Mouse (Mus musculus) ovary, postnatal 36 days (tissue): Measurements from ENCODE around the gene Apcs.

Experiments
- DNase-seq: peaks from one replicate; pipeline ENCODE4 v3.0.0; 2022; ENCODE audit warnings: low spot score, mixed read lengths

The Apcs gene

GRCm38 (mm10) chr1:172894777-172895357 lies at the start of gene Apcs:
Gene Apcs, minus strand, starts transcription at chr1:172895041.
- DNase-seq: no peak

GRCm38 (mm10) chr1:172932197-172932596 lies 37.4 kb upstream of the Apcs start:
- no peak for DNase-seq

DNA sequence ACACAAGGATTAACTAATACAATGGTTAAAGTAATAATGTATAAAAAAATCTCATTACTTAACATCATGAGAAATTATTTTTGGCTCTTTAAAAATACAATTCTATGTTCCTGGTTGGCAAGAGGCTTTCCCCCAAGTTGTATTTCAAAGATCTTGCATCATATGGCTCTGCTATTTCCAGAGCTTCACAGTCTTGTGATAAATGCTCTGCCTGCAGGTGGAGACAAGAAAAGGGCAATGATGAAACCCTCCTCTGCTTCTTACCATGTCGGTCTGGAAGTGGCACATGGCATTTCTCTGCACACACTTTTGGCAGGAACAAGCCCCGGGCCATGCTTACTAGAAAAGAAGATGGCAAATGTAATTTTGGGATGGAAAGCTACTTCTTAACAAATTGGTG lies 23.6 kb upstream of the Apcs start:
- no peak for DNase-seq

GRCm38 (mm10) chr1:172917115-172917514 lies 22.3 kb upstream of the Apcs start:
- DNase-seq: no peak

DNA sequence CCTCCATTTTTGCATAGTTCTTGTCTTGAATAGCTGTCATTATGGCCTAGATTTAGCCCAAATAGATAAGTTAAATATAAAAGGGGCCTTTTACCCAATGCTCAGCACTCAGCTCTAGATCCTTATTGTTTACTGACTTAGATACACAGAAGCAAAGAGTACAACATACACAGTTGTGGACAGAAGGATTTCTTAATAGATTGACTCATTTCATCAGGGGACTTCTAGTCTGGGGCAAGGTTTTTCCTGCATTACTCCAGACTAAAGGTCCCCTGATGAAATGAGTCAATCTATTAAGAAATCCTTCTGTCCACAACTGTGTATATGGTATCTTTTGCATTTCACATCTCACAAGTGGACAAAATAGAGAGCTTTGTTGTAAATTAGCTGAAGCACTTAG lies 8.5 kb upstream of the Apcs start:
- DNase-seq: no peak

GRCm38 (mm10) chr1:172895435-172895834 lies 594 bp upstream of the Apcs start:
- DNase-seq: no peak

DNA sequence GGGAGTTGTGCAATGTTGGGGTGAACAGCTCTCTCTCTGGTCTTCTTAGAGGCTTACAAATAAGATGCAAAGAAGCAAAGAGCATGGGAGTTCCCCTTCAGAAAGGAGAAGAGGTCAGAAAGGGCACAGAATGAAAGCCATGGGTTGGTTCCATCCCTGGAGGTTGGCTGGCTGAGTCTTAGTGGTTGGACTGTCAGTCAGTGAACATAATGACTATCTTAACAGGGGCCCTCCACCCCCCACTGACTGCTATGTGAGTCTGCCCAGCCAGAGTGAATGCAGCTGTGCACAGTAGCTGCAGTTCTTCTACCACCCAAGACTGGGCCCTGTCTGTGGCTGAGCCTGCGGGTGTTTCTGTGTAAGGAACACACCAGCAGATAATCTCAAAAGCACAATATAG lies 18.2 kb downstream of the Apcs start:
- DNase-seq: no peak

GRCm38 (mm10) chr1:172875265-172875664 lies 19.6 kb downstream of the Apcs start:
- no peak for DNase-seq

DNA sequence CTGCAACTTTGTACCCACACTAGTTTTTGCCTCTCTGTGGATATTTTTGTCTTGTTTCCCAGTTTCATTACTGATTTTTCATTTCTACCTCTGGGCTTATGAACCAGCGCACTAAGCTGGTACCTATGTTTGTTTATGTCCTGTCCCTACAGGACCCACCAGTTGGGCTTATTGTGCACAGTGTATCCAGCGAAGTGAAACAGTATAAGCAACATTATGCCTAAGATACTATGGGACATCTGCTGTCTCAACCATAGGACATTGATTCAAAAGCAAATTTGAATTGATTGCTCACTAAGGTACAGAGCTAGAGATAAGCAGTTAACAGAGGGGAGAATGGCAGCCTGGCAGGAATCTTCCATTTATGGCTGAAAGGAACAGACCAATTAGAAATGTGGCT lies 46.7 kb downstream of the Apcs start:
- no peak for DNase-seq

- no peak for DNase-seq
These were observed 47.6 kb downstream of the Apcs start for GRCm38 (mm10) chr1:172847044-172847761.
